Mouse (Mus musculus) embryonic facial prominence, embryonic 14.5 days (tissue): ENCODE results near the gene Ran. TPM values are rescaled to one million over a fixed set of nuclear protein-coding genes. Genes with fewer than 3 reads are reported as not detected.
A peak's percentile ranks its signal among the peaks of the same experiment; 100 is the strongest.

Experiments used
- ATAC-seq: fragments of 200-750 bp; cut with Nextera tagmentation; 2 replicates; pipeline ENCODE4 v1.8.0; 2017; ENCODE audit warnings: low read depth, moderate number of reproducible peaks, moderate TSS enrichment
- DNase-seq: peaks from one replicate; pipeline ENCODE4 v3.0.0-alpha.2; 2015; ENCODE audit warnings: low spot score
- H3K27ac ChIP-seq: fragments of 300-500 bp; sonication (generic); replicated peaks from 2 replicates; pipeline ENCODE4 v1.5.1; 2014; ENCODE audit warnings: low read depth, mild to moderate bottlenecking, low read length, moderate library complexity
- H3K27me3 ChIP-seq: fragments of 300-500 bp; sonication (generic); replicated peaks from 2 replicates; pipeline ENCODE4 v1.6.1; 2014; ENCODE audit warnings: low read length; ENCODE audit not compliant: control insufficient read depth, insufficient read depth
- H3K36me3 ChIP-seq: fragments of 300-500 bp; sonication (generic); 2 replicates; pipeline ENCODE4 v1.6.1; 2014; ENCODE audit warnings: low read length, mixed read lengths; ENCODE audit not compliant: control insufficient read depth, insufficient read depth
- H3K4me1 ChIP-seq: fragments of 300-500 bp; sonication (generic); 2 replicates; pipeline ENCODE4 v1.6.1; 2014; ENCODE audit warnings: antibody characterized with exemption, low read length; ENCODE audit not compliant: control insufficient read depth, insufficient read depth
- H3K4me2 ChIP-seq: fragments of 300-500 bp; sonication (generic); 2 replicates; pipeline ENCODE4 v1.6.1; 2014; ENCODE audit warnings: low read depth, mild to moderate bottlenecking, low read length, moderate library complexity, mixed read lengths
- H3K4me3 ChIP-seq: fragments of 300-500 bp; sonication (generic); 2 replicates; pipeline ENCODE4 v1.5.1; 2014; ENCODE audit warnings: low read depth, mild to moderate bottlenecking, low read length
- H3K9ac ChIP-seq: fragments of 300-500 bp; sonication (generic); 2 replicates; pipeline ENCODE4 v1.6.1; 2014; ENCODE audit warnings: low read depth, mild to moderate bottlenecking, low read length, moderate library complexity, mixed read lengths
- H3K9me3 ChIP-seq: fragments of 300-500 bp; sonication (generic); 2 replicates; pipeline ENCODE4 v1.6.1; 2016; ENCODE audit warnings: low read length; ENCODE audit not compliant: control insufficient read depth
- WGBS: fragments of 180-500 bp; shearing (Covaris S2); extraction: QIAGEN DNeasy Blood & Tissue Kit; methylation state at CpG from one replicate; pipeline ENCODE4 v1.1.7; 2014; 5-methylcytosine and 5-hydroxymethylcytosine counted together
- polyA plus RNA-seq: library from polyadenylated mRNA; unstranded; fragments of >200 nt; fragmentation: Nextera tagmentation; extraction: Ambion mirVana; gene quantifications from 2 replicates; pipeline ENCODE4 v1.2.1, GENCODE M21; 2014

Ran gene
- polyA plus RNA-seq, 1 experiment from 2014 or later: 442 TPM

- H3K27me3 ChIP-seq: no peaks in the 10 kb centered on the region
- H3K4me1 ChIP-seq: 0 out of 2 replicates have a peak, but pooled peaks cover 10% of the 10 kb centered on the region
- peak overlapping the region; percentile 71 for H3K4me2 ChIP-seq
- H3K27ac ChIP-seq: peak overlapping the region; percentile 39
- peak overlapping the region; percentile 72 for H3K4me3 ChIP-seq
- no peaks in the 10 kb centered on the region for H3K36me3 ChIP-seq
- peak; percentile 47 for ATAC-seq
- 2% methylated on average over 18 of the region's 18 CpGs for whole genome bisulfite sequencing
- DNase-seq: peak; percentile 56
- no peaks in the 10 kb centered on the region for H3K9me3 ChIP-seq
- peak overlapping the region; percentile 79 for H3K9ac ChIP-seq
Measured at GRCm38 (mm10) chr5:129008008-129008407, 11.9 kb upstream of the Ran start.

- peak within 1 kb of the TSS; percentile 39 for H3K27ac ChIP-seq
- ATAC-seq: peak; percentile 94
- WGBS: under 1% methylated on average over 23 of the region's 39 CpGs
Measured at GRCm38 (mm10) chr5:129008412-129008826, 11.4 kb upstream of the Ran start, which contains the start of gene Stx2. TSS of gene Stx2 (minus strand) at chr5:129008574.

GRCm38 (mm10) chr5:129009577-129009976 is 10.3 kb upstream of the Ran start:
- no peak for DNase-seq
- Histone ChIP-seq H3K27me3 (no peaks in the 10 kb centered on the region), H3K4me1 (0 out of 2 replicates have a peak, but pooled peaks cover 10% of the 10 kb centered on the region), H3K4me3 (no peak overlapping the region), H3K36me3 (no peaks in the 10 kb centered on the region), H3K9me3 (no peaks in the 10 kb centered on the region), H3K4me2 (no peak overlapping the region), H3K9ac (no peak overlapping the region), H3K27ac (no peak overlapping the region)
- whole genome bisulfite sequencing: 70% methylated on average over 3 of the region's 3 CpGs
- ATAC-seq: no peak

More at GRCm38 (mm10) chr5:129008412-129008826, 11.4 kb upstream of the Ran start, which contains the start of gene Stx2:
- no peaks in the 10 kb centered on the region for H3K9me3 ChIP-seq
- peak within 1 kb of the TSS; percentile 79 for H3K9ac ChIP-seq
- peak within 1 kb of the TSS; percentile 71 for H3K4me2 ChIP-seq
- peak within 1 kb of the TSS; percentile 72 for H3K4me3 ChIP-seq
- peak; percentile 94 for DNase-seq
- no peaks in the 10 kb centered on the region for H3K36me3 ChIP-seq
- H3K27me3 ChIP-seq: no peaks in the 10 kb centered on the region
- 0 out of 2 replicates have a peak, but pooled peaks cover 10% of the 10 kb centered on the region for H3K4me1 ChIP-seq

GRCm38 (mm10) chr5:129010937-129011336 is 8.9 kb upstream of the Ran start:
- no peak overlapping the region for H3K27ac ChIP-seq
- ATAC-seq: no peak
- 86% methylated on average over 2 of the region's 2 CpGs for WGBS

GRCm38 (mm10) chr5:129015020-129015419 is 4.8 kb upstream of the Ran start:
- H3K27ac ChIP-seq: no peak overlapping the region
- no peaks in the 10 kb centered on the region for H3K9me3 ChIP-seq
- no peak overlapping the region for H3K9ac ChIP-seq
- WGBS: 83% methylated on average over 3 of the region's 3 CpGs
- H3K4me3 ChIP-seq: no peak overlapping the region
- no peak for DNase-seq
- H3K27me3 ChIP-seq: no peaks in the 10 kb centered on the region
- no peak for ATAC-seq
- no peaks in the 10 kb centered on the region for H3K36me3 ChIP-seq
- no peaks in the 10 kb centered on the region for H3K4me1 ChIP-seq
- no peak overlapping the region for H3K4me2 ChIP-seq

More at GRCm38 (mm10) chr5:129010937-129011336, 8.9 kb upstream of the Ran start:
- H3K9ac ChIP-seq: 0 out of 2 replicates have a peak overlapping the region, but pooled peaks have one; percentile 14
- no peaks in the 10 kb centered on the region for H3K27me3 ChIP-seq
- DNase-seq: no peak
- 0 out of 2 replicates have a peak, but pooled peaks cover 10% of the 10 kb centered on the region for H3K4me1 ChIP-seq
- no peaks in the 10 kb centered on the region for H3K36me3 ChIP-seq
- no peaks in the 10 kb centered on the region for H3K9me3 ChIP-seq
- H3K4me2 ChIP-seq: no peak overlapping the region
- H3K4me3 ChIP-seq: no peak overlapping the region

GRCm38 (mm10) chr5:129015540-129015939 is 4.3 kb upstream of the Ran start:
- DNase-seq (no peak), ATAC-seq (no peak)
- H3K4me1 ChIP-seq: no peaks in the 10 kb centered on the region
- no peak overlapping the region for H3K4me2 ChIP-seq
- no peak overlapping the region for H3K9ac ChIP-seq
- no peaks in the 10 kb centered on the region for H3K27me3 ChIP-seq
- no peak overlapping the region for H3K27ac ChIP-seq
- no peaks in the 10 kb centered on the region for H3K9me3 ChIP-seq
- no peak overlapping the region for H3K4me3 ChIP-seq
- 84% methylated on average over 5 of the region's 5 CpGs for WGBS
- H3K36me3 ChIP-seq: no peaks in the 10 kb centered on the region

GRCm38 (mm10) chr5:129016370-129016769 is 3.5 kb upstream of the Ran start:
- H3K27ac ChIP-seq: no peak overlapping the region
- no peaks in the 10 kb centered on the region for H3K9me3 ChIP-seq
- H3K9ac ChIP-seq: no peak overlapping the region
- DNase-seq (no peak), ATAC-seq (no peak)
- WGBS: 93% methylated on average over 3 of the region's 3 CpGs
- no peak overlapping the region for H3K4me2 ChIP-seq
- peaks cover 6% of the 10 kb centered on the region; the same call in 1 of the 2 replicates for H3K36me3 ChIP-seq
- H3K4me3 ChIP-seq: no peak overlapping the region
- H3K4me1 ChIP-seq: 0 out of 2 replicates have a peak, but pooled peaks cover 1% of the 10 kb centered on the region
- no peaks in the 10 kb centered on the region for H3K27me3 ChIP-seq

GRCm38 (mm10) chr5:129018782-129019489 is 933 bp upstream of the Ran start:
- Histone ChIP-seq H3K4me2 (peak overlapping the region; percentile 89), H3K27me3 (no peaks in the 10 kb centered on the region), H3K4me1 (peaks cover 6% of the 10 kb centered on the region; the same call in 1 of the 2 replicates), H3K4me3 (peak overlapping the region; percentile 89), H3K27ac (peak overlapping the region; percentile 87), H3K36me3 (peaks cover 24% of the 10 kb centered on the region), H3K9me3 (no peaks in the 10 kb centered on the region), H3K9ac (peak overlapping the region; percentile 86)
- DNase-seq (no peak), ATAC-seq (no peak)
- 82% methylated on average over 13 of the region's 13 CpGs for WGBS
